In the genomic region with DNA sequence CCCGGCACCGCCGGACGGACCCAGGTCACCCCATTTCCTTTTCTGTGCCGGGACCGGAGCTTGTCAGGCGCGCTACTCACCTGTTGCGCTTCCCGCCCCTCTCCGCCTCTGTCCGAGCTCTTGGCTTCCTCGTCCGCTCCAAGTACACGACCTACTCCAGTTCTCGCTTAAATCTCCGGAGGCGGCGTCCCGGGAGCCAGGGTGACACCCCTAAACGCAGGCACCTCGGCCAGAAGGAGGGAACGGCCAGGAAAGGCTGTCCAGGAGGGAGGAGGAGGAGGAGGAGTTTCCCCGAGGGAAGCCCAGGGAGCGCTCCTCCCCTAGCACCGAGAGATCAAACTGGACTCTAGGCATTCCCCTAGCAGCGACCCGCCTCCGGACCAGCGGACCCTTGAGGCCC, we compare ENCODE assay signal across 8 mouse cellular contexts. TPM values are rescaled to one million over a fixed set of nuclear protein-coding genes. Genes with fewer than 3 reads are reported as not detected.
DNase-seq lines count a peak whose midpoint lies in the region; ATAC-seq and TF ChIP-seq lines count a peak whose summit lies in the region.

A gene (minus strand): TSS at position 257 of the 400 bp plus-strand sequence.

- H3K27me3 ChIP-seq in embryonic facial prominence, embryonic 14.5 days (replicated peaks; ENCODE audit: control insufficient read depth, insufficient read depth, low read length) = peaks cover 40% of the 10 kb centered on the region
- H3K27me3 ChIP-seq in intestine, embryonic 15.5 days (replicated peaks) = peaks cover 30% of the 10 kb centered on the region
- peaks cover 48% of the 10 kb centered on the region for H3K27me3 ChIP-seq in liver, embryonic 13.5 days

- H3K4me3 ChIP-seq in embryonic facial prominence, embryonic 14.5 days (ENCODE audit: low read depth, low read length) = peak within 1 kb of the TSS; percentile 37
- H3K4me3 ChIP-seq in intestine, embryonic 15.5 days (replicated peaks) = peak within 1 kb of the TSS; percentile 43
- H3K4me3 ChIP-seq in liver, embryonic 13.5 days (replicated peaks) = peak within 1 kb of the TSS; percentile 41
- H3K4me3 ChIP-seq in olfactory bulb, adult 2 months (ENCODE audit: insufficient read depth, low read depth, low read length) = peak within 1 kb of the TSS; percentile 12

- 0 out of 2 replicates have a peak within 1 kb of the TSS, but pooled peaks have one; percentile 40 for H3K9ac ChIP-seq in embryonic facial prominence, embryonic 14.5 days (ENCODE audit: low read depth, low read length)
- peak within 1 kb of the TSS; percentile 54 for H3K9ac ChIP-seq in intestine, embryonic 15.5 days
- no peak within 1 kb of the TSS for H3K9ac ChIP-seq in liver, embryonic 13.5 days

- H3K27ac ChIP-seq in embryonic facial prominence, embryonic 14.5 days (replicated peaks; ENCODE audit: low read depth, low read length) = no peak within 1 kb of the TSS
- H3K27ac ChIP-seq in intestine, embryonic 15.5 days = peak within 1 kb of the TSS; percentile 27; the same call in 1 of the 2 replicates
- H3K27ac ChIP-seq in liver, embryonic 13.5 days = no peak within 1 kb of the TSS
- no peak within 1 kb of the TSS for H3K27ac ChIP-seq in olfactory bulb, adult 2 months (ENCODE audit: insufficient read depth, low read depth, low read length)

- WGBS in embryonic facial prominence, embryonic 14.5 days = under 1% methylated on average over 23 of the region's 30 CpGs
- WGBS in intestine, embryonic 15.5 days = under 1% methylated on average over 30 of the region's 30 CpGs
- WGBS in liver, embryonic 13.5 days (ENCODE audit: insufficient replicate concordance) = 3% methylated on average over 30 of the region's 30 CpGs
- 3% methylated on average over 30 of the region's 30 CpGs for WGBS in olfactory bulb, adult 2 months

- TF ChIP-seq CTCF in olfactory bulb, adult 2 months (IDR thresholded peaks at IDR 0.05; ENCODE audit: insufficient read depth, low read depth, low read length) = no peak

- no peak for TF ChIP-seq POLR2A in olfactory bulb, adult 2 months (IDR thresholded peaks at IDR 0.05; ENCODE audit: insufficient read depth, low read depth, low read length)

- 0 out of 2 replicates have a peak, but pooled peaks cover 3% of the 10 kb centered on the region for H3K4me1 ChIP-seq in embryonic facial prominence, embryonic 14.5 days (ENCODE audit: control insufficient read depth, insufficient read depth, low read length)
- 0 out of 2 replicates have a peak, but pooled peaks cover 12% of the 10 kb centered on the region for H3K4me1 ChIP-seq in intestine, embryonic 15.5 days (replicated peaks)
- peaks cover 12% of the 10 kb centered on the region for H3K4me1 ChIP-seq in liver, embryonic 13.5 days (replicated peaks)
- peaks cover 14% of the 10 kb centered on the region for H3K4me1 ChIP-seq in olfactory bulb, adult 2 months (ENCODE audit: control insufficient read depth, insufficient read depth, low read length)

- no peaks in the 10 kb centered on the region for H3K36me3 ChIP-seq in embryonic facial prominence, embryonic 14.5 days (ENCODE audit: control insufficient read depth, insufficient read depth, low read length)
- no peaks in the 10 kb centered on the region for H3K36me3 ChIP-seq in intestine, embryonic 15.5 days
- H3K36me3 ChIP-seq in liver, embryonic 13.5 days = no peaks in the 10 kb centered on the region

- peak within 1 kb of the TSS; percentile 61 for H3K4me2 ChIP-seq in embryonic facial prominence, embryonic 14.5 days (ENCODE audit: low read depth, low read length)
- peak within 1 kb of the TSS; percentile 82 for H3K4me2 ChIP-seq in intestine, embryonic 15.5 days (replicated peaks)
- peak within 1 kb of the TSS; percentile 57 for H3K4me2 ChIP-seq in liver, embryonic 13.5 days

- H3K9me3 ChIP-seq in embryonic facial prominence, embryonic 14.5 days (ENCODE audit: control insufficient read depth, low read length) = no peaks in the 10 kb centered on the region
- H3K9me3 ChIP-seq in intestine, embryonic 15.5 days = no peaks in the 10 kb centered on the region
- H3K9me3 ChIP-seq in liver, embryonic 13.5 days (replicated peaks) = no peaks in the 10 kb centered on the region

- peak; percentile 56; the same call in 1 of the 2 replicates for ATAC-seq in embryonic facial prominence, embryonic 14.5 days (ENCODE audit: low read depth)
- ATAC-seq in intestine, embryonic 15.5 days = peak; percentile 75
- ATAC-seq in liver, embryonic 13.5 days (ENCODE audit: low read depth) = peak; percentile 49

- peak; percentile 40 to 69 for DNase-seq in adrenal gland, adult (ENCODE audit: inconsistent age in 2 of 2, low spot score in 1 of 2)
- DNase-seq in adrenal gland, postnatal 4 days (ENCODE audit: low spot score in 2 of 2) = no peak
- peak; percentile 14 for DNase-seq in embryonic facial prominence, embryonic 14.5 days (ENCODE audit: low spot score)
- no peak for DNase-seq in liver, embryonic 13.5 days
- DNase-seq in spleen, postnatal 10 days (ENCODE audit: low spot score in 2 of 2) = no peak
- DNase-seq in layer of hippocampus, adult 9-11 months = no peak

RNA-seq across cellular contexts. Expression of the gene that starts here (rescaled TPM):
- 10 to 100 TPM in 1 of 2 experiments, under 1 TPM in 1; 0.82 to 11.3 TPM for total RNA-seq in adrenal gland, postnatal 4 days (2021)
- 2.5 and 2.8 TPM in 2 replicates for polyA plus RNA-seq in embryonic facial prominence, embryonic 14.5 days (2014; fragmentation: Nextera tagmentation; extraction: Ambion mirVana)
- polyA plus RNA-seq in intestine, embryonic 15.5 days (2015; fragmentation: Nextera tagmentation; extraction: Ambion mirVana) = 26.0 and 28.9 TPM in 2 replicates
- 2.5 and 3.3 TPM in 2 replicates for polyA plus RNA-seq in liver, embryonic 13.5 days (2015; fragmentation: Nextera tagmentation; extraction: Ambion mirVana)
- not detected in 2 replicates for polyA plus RNA-seq in olfactory bulb, adult 2 months (2012; ENCODE audit: insufficient read depth, insufficient read length, low replicate concordance, missing spikeins)

Comparison
In these comparisons a context has a peak if more than half of its experiments do, and no peak if none do; other contexts are left out.
1. DNase-seq: peak in adrenal gland, adult (2 of 2) and embryonic facial prominence, embryonic 14.5 days (single experiment); none in adrenal gland, postnatal 4 days (0 of 2), liver, embryonic 13.5 days (single experiment), spleen, postnatal 10 days (0 of 2) and layer of hippocampus, adult 9-11 months (single experiment).
2. Peak in every context shown above with its lines, with median percentiles within 50 percentile points of each other: ATAC-seq, H3K4me2 ChIP-seq and H3K4me3 ChIP-seq.